Mouse (Mus musculus) c-Kit-positive CD71-negative TER-119-negative erythroid progenitor cells, embryonic 14.5 days (primary cell): Measurements from ENCODE around the gene Tgfbr3.
A peak's percentile ranks its signal among the peaks of the same experiment; 100 is the strongest.

Source experiments
- DNase-seq: peaks from one replicate; pipeline ENCODE4 v3.0.0-alpha.2; 2013; ENCODE audit warnings: low read depth

Tgfbr3 gene

DNA sequence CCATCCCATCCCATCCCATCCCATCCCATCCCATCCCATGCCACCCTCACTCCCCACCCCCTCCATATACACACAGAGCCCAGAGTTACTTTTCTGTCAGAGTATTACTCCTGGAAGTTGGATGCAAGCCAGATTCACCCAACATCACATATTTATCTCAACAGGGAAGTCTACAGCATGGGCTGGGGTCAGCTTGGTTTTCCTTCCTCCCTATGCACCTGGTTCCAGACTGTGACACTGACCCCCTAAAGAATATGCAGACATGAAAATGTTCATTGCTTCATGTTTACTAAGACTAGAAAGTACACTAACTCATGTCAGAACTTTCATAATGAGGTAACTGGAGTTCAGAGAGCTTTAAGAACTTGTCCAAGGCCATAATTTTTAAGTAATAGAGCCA, 142.0 kb downstream of the Tgfbr3 start:
- no peak for DNase-seq

DNA sequence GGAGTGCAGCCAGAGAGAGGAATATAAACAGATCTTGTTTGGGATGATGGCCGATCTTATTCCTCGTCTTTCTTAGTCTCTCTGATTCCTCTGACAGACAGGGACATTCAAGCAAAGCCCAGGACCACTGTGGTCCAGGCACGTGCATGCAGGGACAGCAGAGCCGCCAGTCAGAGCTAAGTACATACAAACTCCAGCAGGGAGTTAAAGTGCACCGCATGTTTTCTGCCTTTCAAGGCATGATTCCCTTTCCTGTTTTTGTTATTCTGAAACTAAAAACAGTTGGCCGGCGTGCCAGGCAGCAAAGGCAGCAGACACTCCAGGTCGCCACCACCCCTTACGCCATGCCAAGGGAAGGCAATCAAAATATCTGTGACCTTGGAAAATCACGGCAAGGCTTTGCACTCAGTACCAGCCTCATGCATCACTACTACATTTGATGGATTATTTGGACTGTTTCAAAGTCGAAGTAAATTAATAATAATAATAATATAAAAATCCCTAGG, 143.3 kb downstream of the Tgfbr3 start:
- no peak for DNase-seq

DNA sequence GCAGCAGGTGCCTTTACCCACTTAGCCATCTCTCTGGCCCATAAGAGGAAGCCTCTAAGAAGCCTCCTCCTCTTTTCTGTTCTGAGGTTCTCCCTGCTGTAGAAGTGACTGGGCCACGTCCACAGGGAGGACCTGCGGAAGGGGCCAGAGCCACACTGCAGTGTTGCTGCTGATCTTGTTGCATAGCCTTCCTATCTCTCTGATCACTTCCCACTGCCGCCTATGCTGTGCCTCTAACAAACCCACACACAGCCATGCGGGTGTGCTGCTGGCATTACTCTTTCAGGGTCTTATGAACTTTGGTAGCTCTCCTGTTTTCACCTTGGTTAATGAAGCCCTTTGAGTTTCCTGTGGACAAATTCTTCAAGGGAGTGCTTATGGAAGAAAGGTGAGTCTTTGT, 144.3 kb downstream of the Tgfbr3 start:
- no peak for DNase-seq

DNA sequence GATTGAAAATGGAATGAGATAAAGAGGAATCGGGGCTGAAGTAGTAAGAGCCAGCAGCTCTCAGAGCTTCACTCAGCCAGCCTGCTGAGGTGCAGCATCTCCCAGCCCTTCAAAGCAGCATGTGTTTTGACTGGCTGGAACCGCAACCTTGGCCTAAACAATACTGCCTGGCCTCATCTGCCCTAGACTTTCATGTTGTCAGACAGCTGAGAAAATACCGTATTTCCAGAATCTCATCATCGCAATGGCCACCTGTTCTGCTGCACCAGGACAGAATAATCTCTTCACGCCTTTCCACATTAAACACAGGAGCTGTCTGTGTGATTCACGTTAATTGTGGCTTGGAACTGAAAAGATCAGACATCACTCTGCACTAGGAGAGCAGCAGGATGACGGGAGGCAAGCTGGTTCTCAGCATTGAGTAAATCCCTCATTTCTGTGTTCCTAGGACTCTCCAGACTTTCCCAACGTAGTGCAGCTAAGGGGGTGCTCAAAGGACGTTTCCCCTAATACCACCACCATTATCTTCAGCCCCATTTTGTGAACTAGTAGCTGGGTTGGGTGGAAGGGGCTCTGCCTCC, 145.1 kb downstream of the Tgfbr3 start:
- DNase-seq: no peak

DNA sequence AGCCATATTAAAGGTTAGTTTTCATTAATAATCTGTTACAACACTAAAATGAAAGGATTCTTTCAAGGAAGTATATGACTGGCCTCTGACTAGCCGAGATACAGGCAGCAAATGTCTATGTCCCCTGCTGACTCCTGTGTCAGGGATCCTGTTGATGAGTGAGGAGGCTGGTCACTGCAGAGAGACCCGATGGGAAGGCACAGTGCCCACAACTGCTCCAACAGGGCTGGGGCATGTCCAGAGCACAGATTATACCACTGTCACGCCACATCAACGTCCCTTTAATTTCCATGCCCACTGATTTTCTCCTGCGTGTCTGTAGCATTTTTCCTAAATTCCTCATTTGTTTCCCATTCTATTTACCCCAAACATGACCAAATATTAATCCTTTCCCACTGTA, 146.0 kb downstream of the Tgfbr3 start:
- no peak for DNase-seq

DNA sequence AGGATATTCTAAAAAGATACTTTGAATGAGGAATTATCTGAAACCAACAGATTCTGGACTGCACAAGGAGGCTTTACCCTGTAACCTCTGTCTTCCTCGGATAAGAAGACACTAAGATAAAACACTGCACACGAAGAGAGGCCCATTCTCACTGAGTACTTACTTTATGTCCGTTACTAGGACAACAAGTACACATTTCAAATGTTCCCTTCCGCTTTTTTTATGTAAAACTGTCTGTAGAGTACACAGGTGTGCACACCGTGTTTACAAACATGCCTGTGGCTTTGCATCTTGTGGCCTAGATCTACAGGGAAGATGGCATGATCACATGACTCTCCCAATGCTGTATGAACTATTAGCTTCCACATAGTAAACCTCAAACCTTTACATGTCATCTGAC, 146.6 kb downstream of the Tgfbr3 start:
- no peak for DNase-seq

DNA sequence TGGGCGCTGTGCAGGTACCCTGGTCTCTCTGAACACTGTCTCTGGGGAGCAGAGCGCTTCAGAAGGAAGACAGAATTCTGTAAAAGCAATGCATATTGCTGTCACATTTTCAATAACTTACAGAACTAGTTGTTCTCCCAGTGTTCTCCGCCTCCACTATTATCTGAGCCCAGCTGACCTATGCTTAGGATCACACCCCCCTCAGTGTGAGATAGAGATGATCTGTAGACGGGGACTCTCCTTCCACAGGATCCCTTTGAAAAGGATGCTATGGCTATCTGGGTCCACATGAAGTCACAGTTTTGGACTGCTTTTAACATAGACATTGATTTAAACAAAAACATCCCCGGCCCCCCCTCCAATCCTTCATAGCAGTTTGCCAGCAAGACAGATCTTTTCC, 148.1 kb downstream of the Tgfbr3 start:
- DNase-seq: no peak

DNA sequence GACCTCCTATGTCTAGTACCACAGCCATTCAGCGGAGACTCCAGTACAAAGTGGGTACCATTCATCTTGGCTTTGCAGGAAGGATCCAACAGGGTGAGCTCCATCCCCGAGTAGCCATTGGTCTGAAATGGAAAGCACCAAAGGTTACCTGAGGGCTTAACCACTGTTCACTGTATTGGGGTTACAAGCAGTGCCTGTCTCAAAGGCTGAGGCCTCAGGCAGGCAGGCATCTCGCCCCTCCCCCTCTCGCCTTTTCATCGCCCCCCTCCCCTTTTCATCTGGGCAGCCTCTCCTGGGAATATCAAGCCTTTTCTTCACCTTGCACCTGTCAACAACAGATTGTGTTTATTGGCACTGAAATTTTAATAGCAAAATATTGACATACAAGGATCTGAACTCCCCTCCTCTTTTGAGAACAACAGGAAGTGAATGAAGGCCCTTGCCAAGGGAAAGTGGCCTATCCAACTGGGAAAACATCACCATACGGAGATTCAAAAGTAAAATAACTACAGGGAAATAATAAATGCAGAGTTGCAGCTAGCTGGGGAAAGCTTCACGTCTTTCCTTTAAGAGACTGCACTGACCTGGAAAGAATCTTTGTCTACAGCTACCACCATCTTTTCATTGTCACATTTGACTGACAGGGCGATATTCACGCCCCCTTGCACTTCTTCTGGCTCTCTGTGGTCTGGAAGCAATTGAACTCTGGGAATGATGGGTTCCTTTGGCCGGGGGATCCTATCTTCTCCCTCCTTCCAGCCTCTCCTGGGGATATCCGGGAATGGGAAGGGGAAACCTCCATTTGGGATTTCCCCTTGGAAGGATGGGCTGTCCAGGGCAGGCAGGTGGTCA, 149.4 kb downstream of the Tgfbr3 start:
- DNase-seq: no peak

DNA sequence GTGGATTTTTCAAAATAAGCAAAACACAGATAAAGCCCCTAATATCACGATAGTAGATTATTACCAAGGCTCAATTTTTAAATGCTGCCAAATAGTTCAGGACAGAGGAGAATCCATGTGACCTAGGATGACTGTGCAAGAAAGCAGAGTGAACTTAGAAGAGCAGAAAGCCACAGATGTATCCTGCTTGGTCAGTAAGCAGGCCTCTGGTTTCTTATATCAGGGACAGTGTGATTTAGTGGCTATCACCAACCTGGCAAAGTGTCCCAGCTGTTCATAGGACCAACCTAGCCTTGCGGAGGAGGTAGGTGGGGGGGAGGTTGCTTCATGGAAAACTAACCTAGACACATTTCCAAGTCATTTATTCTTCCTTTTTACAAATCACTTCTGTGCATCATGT, 156.1 kb downstream of the Tgfbr3 start:
- no peak for DNase-seq

DNA sequence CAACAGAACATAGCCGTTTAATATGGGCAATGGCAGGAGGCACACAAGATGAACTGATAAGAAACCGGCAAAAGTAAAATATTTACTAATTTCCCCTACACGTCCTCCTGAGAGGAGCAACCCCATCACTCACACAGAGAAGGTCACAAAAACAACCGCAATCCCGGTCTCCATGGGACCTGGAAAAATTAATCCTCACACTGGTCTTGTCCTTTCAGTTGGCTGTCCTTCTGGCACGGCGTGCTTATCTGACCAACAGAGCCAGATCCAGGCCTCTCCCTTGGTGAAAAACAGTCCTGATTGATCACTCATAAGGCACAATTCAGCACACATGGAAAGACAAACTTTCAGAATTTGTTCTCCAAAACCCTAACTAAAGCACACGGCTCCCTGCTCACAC, 157.2 kb downstream of the Tgfbr3 start:
- DNase-seq: no peak

DNA sequence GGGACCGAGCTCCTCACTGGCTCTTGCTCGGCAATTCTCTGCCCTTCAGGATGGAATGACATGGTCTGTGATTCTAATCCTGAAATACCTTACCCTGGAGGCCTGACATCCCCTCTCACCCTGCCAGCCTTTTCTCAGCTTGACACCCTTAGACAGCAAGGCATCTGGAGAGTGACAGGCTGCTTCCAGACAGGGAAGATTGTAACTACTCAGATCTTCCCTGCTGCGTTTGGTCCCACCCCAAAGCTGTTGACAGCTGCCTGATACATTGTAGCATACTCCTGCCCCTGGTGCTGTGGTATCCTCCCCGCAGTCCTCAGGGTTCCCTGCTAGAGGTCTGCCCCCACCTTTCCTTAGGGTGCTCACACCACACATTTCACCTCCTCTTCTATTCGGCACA, 160.1 kb downstream of the Tgfbr3 start:
- no peak for DNase-seq

DNA sequence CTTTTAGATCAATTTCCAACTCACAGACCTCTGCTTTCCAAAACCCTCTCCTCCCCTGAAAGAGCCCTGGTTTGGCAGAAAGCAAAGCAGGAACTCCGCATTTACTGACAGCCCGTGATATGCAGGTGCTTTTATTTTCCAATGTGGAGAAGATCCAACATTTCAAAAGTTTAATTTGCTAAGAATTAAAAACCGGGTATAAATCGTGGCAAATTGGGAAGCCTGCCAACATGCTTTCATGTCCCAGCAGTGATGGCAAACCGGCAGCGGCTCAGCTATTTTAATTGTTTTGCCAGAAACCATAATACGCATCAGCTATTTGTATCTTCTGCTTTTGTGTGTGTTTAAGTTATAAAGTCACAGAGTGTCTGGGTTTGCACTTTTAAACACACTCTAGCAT, 162.9 kb downstream of the Tgfbr3 start:
- DNase-seq: no peak

DNA sequence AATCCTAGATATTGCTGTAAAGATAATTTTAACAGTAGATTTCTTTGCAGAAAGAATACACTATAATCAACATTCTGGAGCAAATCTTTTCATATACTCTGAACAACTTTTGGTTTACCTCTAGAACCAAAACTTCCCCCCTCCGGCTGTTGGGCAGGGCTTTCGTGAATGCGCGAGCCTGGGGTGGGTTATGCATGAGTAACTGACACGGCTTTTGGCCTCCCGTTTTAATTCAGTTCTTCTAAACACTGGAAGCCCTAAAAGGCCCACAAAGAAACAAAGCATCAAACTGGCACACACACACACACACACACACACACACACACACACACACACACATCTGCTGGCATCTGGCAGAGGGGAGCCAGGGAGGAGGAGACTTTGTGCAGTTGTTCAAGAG, 164.3 kb downstream of the Tgfbr3 start:
- no peak for DNase-seq

DNA sequence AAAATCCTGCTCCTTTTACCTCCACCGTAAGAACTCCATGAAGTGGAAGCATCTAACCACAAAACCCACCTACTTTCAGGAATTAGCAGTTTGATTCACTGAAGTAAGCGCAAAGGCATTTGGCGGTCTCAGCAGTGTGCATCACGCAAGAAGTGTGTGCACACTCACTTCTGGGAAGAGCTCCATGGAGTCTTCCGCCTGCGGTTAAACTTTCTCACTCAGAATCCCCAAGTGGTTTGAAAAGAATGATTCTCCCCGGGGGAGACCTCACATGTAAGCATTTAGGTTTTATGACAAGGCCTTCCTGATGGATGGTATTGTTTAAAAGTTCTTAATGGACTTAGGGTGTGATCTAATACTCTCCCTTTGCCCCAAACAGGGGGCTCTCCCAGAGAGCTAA, 164.9 kb downstream of the Tgfbr3 start:
- no peak for DNase-seq

DNA sequence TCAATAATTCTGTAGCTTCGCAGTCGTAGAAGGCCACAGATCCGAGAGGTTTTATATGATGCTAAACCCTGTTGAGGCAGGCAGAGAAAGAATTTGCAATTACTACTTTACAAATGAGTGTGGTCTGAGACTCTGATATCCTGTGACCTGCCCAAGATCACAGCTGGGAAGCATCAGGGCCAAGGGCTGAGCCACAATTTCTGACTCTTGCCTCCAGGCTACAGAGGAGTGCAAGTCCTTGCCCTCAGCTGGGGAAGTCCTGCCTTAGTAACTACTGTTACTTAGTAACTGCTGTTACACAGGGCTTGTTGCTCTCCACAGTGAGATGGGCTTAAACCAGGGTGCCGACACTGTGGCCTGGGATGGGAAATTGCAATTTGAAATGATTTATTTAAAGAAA, 166.8 kb downstream of the Tgfbr3 start:
- DNase-seq: no peak

DNA sequence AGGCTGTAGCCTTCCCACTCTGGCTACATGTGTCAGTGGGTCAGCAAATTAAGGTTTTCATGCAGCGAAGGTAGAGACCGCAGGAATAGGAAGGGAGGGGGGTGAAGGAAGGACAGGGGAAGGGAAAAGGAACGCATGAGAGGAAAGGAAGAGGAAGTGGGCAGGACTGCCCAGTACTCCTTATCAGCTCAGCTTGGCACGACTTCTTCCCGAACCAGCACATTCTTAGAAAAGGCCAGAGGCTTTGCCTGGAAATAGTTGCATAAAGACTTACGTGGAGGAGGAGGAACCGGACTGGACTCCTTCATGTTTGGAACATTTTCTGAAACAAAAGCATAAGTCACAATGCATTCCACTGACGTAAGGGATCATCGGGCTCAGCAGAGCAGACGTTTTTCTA, 168.3 kb downstream of the Tgfbr3 start:
- no peak for DNase-seq

DNA sequence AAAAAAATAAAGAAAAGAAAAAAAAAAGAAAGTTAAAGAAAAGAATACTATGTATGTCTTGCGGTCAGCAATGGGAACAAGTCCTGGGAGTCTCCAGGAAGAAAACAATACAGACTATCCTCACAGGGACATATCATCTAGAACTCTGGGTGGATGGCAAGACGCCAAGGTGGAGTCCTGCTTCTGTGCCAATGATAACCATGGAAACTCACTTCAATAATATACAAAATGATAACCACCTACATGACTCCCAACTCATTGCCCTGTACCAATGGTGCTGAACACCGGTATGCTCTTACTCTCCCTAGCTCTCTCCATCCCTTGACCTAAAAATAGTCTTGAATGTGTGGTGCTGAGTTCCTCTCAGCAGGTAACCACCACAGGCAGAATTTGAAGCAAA, 168.8 kb downstream of the Tgfbr3 start:
- DNase-seq: no peak

DNA sequence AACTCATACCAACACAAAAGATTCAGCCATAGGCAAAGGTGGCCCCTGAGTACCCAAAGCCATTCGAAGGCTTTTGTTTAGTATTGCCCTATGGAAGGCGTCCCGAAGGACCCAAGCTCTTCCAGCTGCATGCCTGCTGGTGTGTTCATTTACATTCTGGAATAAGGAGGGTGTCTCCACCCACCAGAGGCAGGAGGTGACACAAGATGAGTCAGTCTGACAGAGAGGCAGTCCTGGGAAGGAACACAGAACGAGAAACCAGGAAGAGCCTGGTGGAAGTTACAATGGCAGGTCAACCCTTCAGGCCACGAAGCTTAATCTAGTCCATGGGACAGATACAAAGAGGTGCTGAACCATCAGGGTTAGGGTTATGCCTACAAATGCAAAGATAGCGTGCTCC, 169.5 kb downstream of the Tgfbr3 start:
- no peak for DNase-seq

DNA sequence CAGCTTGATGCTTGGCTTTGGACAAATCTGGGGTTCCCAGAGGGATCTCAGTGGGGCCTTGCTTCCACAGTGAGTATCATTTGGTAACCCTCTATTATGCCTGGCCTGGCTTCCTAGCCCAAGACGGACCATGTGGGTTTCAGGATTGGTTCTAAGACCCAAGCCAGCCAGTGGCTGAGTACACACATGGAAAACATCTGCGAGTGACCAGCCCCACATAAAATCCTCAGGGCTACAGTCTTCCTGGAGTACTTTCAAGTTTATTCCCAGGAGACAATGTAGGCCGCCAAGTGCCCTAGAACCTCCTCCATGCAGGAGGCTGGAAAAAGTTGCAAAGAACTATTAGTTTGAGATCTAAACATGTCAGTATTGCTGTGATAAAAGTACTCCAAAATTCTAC, 172.6 kb downstream of the Tgfbr3 start:
- DNase-seq: no peak

DNA sequence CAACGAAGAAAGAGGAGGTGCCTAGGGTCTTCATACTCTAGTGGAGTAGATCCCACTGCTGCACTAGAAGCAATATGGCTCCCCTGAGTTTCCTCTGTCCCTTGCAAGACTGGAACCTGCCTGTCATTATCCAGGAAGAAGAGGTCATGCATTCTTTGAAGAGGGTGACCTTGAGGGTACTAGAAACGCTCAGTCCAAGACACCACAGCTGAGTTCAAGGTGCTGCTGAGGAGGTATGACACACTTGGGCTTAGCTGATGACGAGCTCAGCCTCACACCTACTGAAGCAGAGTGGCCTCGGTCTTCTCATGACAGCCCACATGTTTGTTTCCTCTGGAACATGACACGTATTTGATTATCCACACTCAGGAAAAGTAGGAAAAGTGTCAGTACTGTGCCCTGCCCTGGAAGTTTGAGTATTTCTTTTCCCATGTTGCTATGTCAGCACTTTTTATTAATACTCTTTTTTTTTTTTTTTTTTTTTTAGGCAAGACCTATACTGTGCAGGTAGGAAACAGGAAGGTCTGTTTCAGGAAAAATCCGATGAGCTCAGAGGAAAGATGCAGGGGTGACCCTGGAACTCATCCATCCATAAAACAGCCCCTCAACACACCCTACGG, 176.7 kb downstream of the Tgfbr3 start:
- DNase-seq: no peak

DNA sequence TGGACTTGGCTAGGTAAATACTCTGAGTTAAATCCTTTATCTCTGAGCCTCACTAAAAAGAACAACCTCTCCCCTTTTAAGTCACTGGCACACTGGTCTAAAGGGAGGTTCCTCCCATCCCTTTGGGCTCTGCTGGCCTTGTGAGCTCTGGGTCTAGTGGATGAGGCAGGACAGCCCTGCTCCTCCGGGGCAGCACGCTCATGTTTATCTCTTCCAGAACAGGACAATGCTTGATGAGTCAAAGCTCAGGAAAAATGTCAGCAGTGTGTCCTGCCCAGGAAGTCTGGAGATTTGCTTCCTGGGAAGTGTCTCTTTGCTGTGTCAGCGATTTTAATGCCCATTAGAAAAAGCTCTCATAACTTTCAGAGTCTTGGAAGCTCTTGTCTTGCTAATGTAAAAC, 177.6 kb downstream of the Tgfbr3 start:
- no peak for DNase-seq

DNA sequence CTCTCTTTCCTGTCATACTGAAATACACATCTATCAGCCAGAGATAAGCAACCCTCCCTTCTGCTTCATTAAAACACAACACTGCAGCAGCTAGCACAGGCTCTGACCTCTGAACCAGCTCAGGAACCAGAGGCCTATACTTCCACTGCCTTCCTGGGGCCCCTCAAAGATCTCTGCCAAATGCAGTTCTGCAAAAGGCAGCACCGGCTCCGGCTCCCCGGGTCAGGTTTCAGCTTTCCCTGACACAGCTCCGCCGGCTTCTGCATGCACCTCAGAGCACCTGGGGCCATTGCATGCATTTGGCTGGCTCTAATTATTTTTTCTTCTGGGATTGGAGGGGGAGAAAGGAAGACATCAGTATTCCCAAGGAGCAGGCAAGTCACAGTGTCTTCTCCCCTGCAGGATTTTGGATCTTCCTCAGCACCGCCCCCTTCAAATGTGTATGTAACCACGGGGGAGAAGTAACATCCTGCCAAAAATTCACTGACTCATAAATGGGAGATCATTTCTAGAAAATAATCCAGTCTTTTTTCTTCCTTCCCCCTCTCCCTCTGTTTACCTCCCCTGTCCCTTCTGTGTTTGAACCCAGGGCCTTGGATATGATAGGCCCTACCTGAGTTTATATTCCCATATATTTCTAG, 178.4 kb downstream of the Tgfbr3 start:
- peak; percentile 13 for DNase-seq
